Comparison of ENCODE assay signal across 25 mouse cellular contexts in the genomic region with DNA sequence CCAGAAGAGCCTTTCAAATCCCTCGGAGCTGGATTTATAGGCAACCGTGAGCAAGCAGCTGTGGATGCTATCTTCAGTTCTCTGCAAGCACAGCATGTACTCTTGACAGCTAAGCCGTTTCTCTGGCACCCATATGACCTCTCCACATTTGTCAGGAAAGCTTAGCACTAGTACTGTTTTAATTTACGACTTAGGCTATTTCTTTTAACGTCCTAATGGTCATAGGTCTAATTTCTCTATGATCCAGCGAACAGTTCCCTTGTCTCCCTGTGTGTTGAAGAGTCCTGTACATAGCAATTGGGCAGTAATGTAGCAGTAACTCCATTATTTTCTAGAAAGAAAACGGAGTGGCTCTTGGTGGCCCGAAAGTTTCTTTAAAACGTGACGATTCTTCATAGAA.
"Had no signal": no experiment of that assay in that cellular context is flagged by ENCODE, and none has a peak within 500 bp of the region (broad histone marks: within the 10 kb centered on the region; RNA-seq: fewer than 3 reads in every experiment).

No protein-coding gene starts in this region.

- H3K36me3 ChIP-seq: kidney, embryonic 15.5 days; limb, embryonic 10.5 days; limb, embryonic 13.5 days; liver, embryonic 12.5 days; liver, embryonic 15.5 days; lung, embryonic 15.5 days; midbrain, embryonic 13.5 days; neural tube, embryonic 13.5 days had no signal

- H3K27ac ChIP-seq: kidney, embryonic 15.5 days; layer of hippocampus, adult 2 months; limb, embryonic 10.5 days; limb, embryonic 13.5 days; liver, embryonic 12.5 days; liver, embryonic 15.5 days; lung, embryonic 15.5 days; midbrain, embryonic 13.5 days; neural tube, embryonic 13.5 days; stomach, postnatal 0 days had no signal

- DNase-seq: kidney, adult 18-20 months; kidney, postnatal 25 days; layer of hippocampus, adult 9-11 months; liver; lung, adult 18-20 months; lung, postnatal 10 days; lung, postnatal 36 days; right cerebral cortex, postnatal 25 days; thymus, adult 2 months; thymus, postnatal 14 days; thymus, postnatal 4 days had no signal

- H3K9ac ChIP-seq: kidney, embryonic 15.5 days; limb, embryonic 13.5 days; liver, embryonic 12.5 days; liver, embryonic 15.5 days; lung, embryonic 15.5 days; midbrain, embryonic 13.5 days; neural tube, embryonic 13.5 days had no signal

- ATAC-seq: intestine, embryonic 16.5 days; liver, embryonic 12.5 days; midbrain, embryonic 13.5 days; midbrain, embryonic 16.5 days had no signal

- H3K27me3 ChIP-seq: kidney, embryonic 15.5 days; limb, embryonic 13.5 days; liver, embryonic 12.5 days; liver, embryonic 15.5 days; lung, embryonic 15.5 days; megakaryocyte, embryonic 14.5 days; midbrain, embryonic 13.5 days; neural tube, embryonic 13.5 days had no signal

- H3K4me3 ChIP-seq: kidney, embryonic 15.5 days; layer of hippocampus, adult 2 months; limb, embryonic 10.5 days; limb, embryonic 13.5 days; liver, embryonic 12.5 days; liver, embryonic 15.5 days; lung, embryonic 15.5 days; megakaryocyte, embryonic 14.5 days; midbrain, embryonic 13.5 days; myocyte; neural tube, embryonic 13.5 days had no signal

- H3K9me3 ChIP-seq: kidney, embryonic 15.5 days; limb, embryonic 10.5 days; limb, embryonic 13.5 days; liver, embryonic 12.5 days; liver, embryonic 15.5 days; lung, embryonic 15.5 days; neural tube, embryonic 13.5 days had no signal

- H3K4me1 ChIP-seq: limb, embryonic 13.5 days; liver, embryonic 12.5 days; liver, embryonic 15.5 days; lung, embryonic 15.5 days; megakaryocyte, embryonic 14.5 days; midbrain, embryonic 13.5 days; neural tube, embryonic 13.5 days had no signal

- H3K4me2 ChIP-seq: kidney, embryonic 15.5 days; limb, embryonic 13.5 days; liver, embryonic 12.5 days; liver, embryonic 15.5 days; lung, embryonic 15.5 days; midbrain, embryonic 13.5 days; neural tube, embryonic 13.5 days had no signal
